ENCODE assay signal across 16 mouse cellular contexts in the genomic region with DNA sequence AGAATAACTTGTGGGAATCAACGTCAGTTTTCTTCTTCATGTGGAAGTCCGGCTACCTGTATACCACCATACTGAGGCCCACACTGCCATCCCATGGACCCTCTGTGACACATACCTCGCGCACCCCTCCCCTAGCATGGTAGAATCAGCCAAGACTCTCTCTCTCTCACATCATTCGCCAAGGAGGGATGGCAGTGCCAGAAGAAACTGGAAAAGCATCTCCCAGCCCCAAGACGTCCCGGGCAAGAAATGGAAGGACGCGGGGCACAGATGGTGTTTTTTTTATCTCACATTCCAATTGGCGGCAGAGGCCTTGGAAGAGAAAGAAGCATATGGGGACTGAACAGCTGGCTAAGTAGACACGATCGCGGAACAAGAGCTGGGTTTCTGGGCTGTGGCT.
"Had no signal": no experiment of that assay in that cellular context is flagged by ENCODE, and none has a peak within 500 bp of the region (broad histone marks: within the 10 kb centered on the region; RNA-seq: fewer than 3 reads in every experiment).

No protein-coding gene starts in this region.

- DNase-seq: kidney, postnatal 14 days; kidney, postnatal 4 days; layer of hippocampus, adult 9-11 months; layer of hippocampus, postnatal 36 days; liver, embryonic 13.5 days; lung, adult 2 months; lung, postnatal 14 days; lung, postnatal 4 days; midbrain, embryonic 14.5 days; right cerebral cortex, postnatal 25 days; spleen, adult 18-20 months; thymus, postnatal 36 days had no signal

- H3K36me3 ChIP-seq: liver, embryonic 13.5 days; stomach, embryonic 15.5 days had no signal

- H3K9ac ChIP-seq: liver, embryonic 13.5 days; stomach, embryonic 15.5 days had no signal

- H3K9me3 ChIP-seq: liver, embryonic 13.5 days; stomach, embryonic 15.5 days had no signal

- H3K4me3 ChIP-seq: layer of hippocampus, adult 2 months; left cerebral cortex, adult 2 months; liver, embryonic 13.5 days; stomach, embryonic 15.5 days had no signal

- H3K27ac ChIP-seq: layer of hippocampus, adult 2 months; left cerebral cortex, adult 2 months; liver, embryonic 13.5 days; stomach, embryonic 15.5 days had no signal

- H3K4me2 ChIP-seq: liver, embryonic 13.5 days; midbrain, embryonic 11.5 days; stomach, embryonic 15.5 days had no signal

- H3K4me1 ChIP-seq: liver, embryonic 13.5 days; stomach, embryonic 15.5 days had no signal

- H3K27me3 ChIP-seq: liver, embryonic 13.5 days; stomach, embryonic 15.5 days had no signal
